Mouse (Mus musculus): Measurements from ENCODE around the gene Hinfp.
"Not testable (repeated sequence)": the region's sequence is repeated elsewhere in the genome, so short reads cannot be mapped to it uniquely, and the experiment has no call there.

Hinfp gene

GRCm38 (mm10) chr9:44311136-44312134 lies 6.0 kb upstream of the Hinfp start:
- no peak for DNase-seq (ENCODE audit: low read depth)

DNA sequence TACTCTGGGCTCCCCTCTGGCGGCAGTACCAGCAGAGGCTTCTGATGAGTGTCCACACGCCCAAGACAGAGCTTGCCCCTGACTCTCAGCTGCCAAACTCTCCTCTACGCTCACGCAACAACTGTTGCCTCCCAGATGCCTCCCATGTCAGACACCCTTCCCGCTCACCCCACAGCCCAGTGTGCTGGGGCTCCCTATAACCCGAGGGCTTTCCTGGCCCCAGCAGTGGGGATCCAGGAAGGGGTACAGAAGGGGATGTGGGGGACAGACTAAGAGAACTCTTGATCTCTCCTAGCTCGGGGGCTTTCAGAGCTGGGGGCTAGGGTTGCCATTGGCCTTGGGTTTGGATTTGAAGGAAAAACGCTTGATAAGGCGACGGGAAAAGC lies 5.3 kb upstream of the Hinfp start:
- no peak for DNase-seq (ENCODE audit: low read depth)

DNA sequence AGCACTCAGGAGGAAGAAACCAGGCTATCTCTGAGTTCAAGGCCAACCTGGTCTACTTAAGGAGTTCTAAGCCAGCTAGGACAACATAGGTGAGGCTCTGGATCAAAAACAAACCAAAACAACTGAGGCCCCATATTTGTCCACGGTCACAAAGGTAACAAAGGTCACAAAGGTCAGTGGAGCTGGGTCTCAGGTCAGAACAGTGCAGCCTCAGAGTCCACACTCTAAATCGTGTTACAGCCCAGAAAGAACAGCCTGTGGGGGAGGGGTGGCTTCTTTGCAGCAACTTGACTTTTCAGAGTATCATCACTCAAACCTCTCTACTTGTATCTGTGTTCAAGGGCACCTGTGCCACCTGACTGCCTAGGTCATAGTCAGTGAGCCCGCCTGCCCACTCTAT lies 4.3 kb upstream of the Hinfp start:
- DNase-seq (ENCODE audit: low read depth): no peak

- no peak for DNase-seq (ENCODE audit: low read depth)
These were observed 1.8 kb upstream of the Hinfp start for GRCm38 (mm10) chr9:44307248-44307647.

DNA sequence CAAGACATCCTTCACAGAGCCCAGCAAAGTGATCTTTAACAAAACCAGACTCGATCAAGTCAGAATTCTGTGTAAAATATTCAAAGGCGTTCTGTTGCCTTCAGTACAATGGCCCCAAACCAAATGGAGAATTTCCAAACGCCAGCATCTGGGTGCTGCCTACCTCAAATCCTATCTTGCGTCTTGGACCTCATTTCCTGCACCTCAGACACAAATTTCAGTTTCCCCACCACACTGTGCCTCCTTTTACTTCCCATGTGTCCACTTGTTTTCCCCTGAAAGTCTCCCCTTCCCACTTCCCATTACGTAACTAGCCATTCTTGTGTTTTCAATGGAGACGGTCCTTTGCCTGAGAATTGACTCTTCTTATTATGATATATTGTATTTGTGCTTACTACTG lies 1.1 kb upstream of the Hinfp start:
- no peak for DNase-seq (ENCODE audit: low read depth)

- not testable (repeated sequence) for DNase-seq (ENCODE audit: low read depth)
These were observed 5.5 kb downstream of the Hinfp start for GRCm38 (mm10) chr9:44300001-44300400.

DNA sequence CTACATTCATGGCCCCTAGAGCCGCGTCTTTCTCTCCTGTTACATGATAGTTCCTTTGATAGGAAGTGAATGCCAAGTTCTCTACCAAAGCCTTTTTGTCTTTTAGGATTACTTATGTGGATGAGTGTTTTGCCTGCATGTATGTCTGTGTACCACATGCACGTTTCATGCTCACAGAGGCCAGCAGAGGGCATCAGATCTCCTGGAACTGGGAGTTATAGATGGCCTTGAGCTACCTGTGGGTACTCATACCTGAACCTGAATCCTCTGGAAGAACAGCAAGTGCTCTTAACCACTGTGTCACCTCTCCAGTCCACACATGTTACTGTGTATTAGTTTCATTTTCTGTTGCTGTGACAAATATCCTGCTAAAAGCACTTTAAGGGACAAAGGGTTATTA lies 13.0 kb downstream of the Hinfp start:
- peak; percentile 80 for DNase-seq (ENCODE audit: low read depth)

DNA sequence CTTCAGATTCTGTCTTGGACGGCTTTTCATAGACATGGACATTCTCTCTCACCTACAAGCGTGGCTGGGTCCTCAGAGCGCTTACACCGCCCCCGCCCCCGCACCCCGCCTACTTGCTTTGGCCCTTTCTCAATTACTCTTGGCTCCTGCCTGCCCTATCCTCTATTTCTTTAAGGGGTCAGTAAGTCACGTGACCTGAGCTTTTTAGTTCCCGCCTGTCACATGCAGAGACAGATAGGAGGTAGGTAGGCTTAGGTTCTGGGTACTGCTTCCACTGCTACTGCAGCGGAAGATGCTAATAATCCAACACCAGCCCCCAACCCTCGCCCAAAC lies 16.5 kb downstream of the Hinfp start:
- no peak for DNase-seq (ENCODE audit: low read depth)

- DNase-seq (ENCODE audit: low read depth): peak; percentile 54
These were observed 17.2 kb downstream of the Hinfp start, which contains the start of gene Abcg4 for GRCm38 (mm10) chr9:44288076-44288958. Gene Abcg4 (minus strand): TSS chr9:44288615.

GRCm38 (mm10) chr9:44287401-44288075 lies 17.9 kb downstream of the Hinfp start:
- DNase-seq (ENCODE audit: low read depth): peak; percentile 36

GRCm38 (mm10) chr9:44287003-44287400 lies 18.5 kb downstream of the Hinfp start:
- peak; percentile 28 for DNase-seq (ENCODE audit: low read depth)

GRCm38 (mm10) chr9:44286256-44286850 lies 19.1 kb downstream of the Hinfp start:
- DNase-seq (ENCODE audit: low read depth): peak; percentile 20

- no peak for DNase-seq (ENCODE audit: low read depth)
These were observed 22.3 kb downstream of the Hinfp start for GRCm38 (mm10) chr9:44283183-44283582.

GRCm38 (mm10) chr9:44269973-44270372 lies 35.5 kb downstream of the Hinfp start:
- DNase-seq (ENCODE audit: low read depth): no peak

- peak; percentile 84 for DNase-seq (ENCODE audit: low read depth)
These were observed 36.4 kb downstream of the Hinfp start for GRCm38 (mm10) chr9:44269077-44269476.

- DNase-seq (ENCODE audit: low read depth): no peak
These were observed 37.0 kb downstream of the Hinfp start, which contains the start of gene Nlrx1 for GRCm38 (mm10) chr9:44268432-44268831. Gene Nlrx1 (minus strand): TSS chr9:44268599.

DNA sequence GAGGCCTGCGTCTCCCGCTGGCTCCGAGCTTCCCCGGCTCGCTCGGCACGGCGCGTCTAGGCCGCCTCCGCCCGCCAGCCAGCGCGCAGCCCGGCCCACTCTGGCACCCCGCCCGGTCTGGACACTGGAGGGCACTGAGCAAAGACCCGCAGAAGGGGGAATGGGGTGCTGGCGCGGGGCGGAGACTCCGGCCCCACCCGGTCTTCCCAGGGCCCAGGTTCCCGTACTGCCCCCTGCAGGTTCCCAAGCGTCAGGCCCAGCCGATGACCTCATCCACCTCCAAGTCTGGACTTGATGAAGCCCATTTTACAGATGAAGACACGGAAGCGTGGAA lies 37.5 kb downstream of the Hinfp start:
- DNase-seq (ENCODE audit: low read depth): peak; percentile 94

DNA sequence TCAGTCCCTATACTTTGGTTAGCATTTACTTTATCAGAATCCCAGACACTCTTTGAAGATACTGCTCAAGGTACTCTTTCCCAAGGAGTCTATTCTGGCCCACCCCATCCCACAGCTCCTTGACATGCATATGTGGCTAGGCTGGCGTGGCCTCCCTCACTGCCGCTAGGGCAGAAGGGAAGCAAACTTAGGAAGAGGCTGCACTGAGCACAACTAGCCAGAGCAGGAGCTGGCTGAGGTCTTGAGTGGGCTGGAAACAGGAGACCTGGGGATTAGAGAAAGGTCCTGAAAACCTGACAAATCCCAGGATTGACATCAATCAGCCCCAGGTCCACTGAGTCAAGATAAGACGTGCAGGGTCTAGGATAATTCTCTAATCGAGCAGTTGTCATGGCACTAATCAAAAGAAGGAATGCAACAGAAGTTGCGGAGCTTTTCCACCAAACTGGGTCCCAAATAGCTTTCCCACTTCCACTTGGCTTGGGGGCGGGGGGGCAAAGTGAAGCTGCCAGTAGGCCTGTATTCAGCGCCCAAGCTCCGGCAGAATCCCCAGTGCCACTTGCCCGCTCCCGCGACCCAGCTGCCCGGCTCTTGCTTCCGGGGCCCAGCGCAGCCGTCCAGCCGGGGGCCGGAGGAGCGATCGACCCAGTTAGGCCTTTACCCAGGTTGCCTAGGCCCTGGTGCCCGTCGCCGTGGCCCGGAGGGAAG lies 38.0 kb downstream of the Hinfp start:
- DNase-seq (ENCODE audit: low read depth): no peak

DNA sequence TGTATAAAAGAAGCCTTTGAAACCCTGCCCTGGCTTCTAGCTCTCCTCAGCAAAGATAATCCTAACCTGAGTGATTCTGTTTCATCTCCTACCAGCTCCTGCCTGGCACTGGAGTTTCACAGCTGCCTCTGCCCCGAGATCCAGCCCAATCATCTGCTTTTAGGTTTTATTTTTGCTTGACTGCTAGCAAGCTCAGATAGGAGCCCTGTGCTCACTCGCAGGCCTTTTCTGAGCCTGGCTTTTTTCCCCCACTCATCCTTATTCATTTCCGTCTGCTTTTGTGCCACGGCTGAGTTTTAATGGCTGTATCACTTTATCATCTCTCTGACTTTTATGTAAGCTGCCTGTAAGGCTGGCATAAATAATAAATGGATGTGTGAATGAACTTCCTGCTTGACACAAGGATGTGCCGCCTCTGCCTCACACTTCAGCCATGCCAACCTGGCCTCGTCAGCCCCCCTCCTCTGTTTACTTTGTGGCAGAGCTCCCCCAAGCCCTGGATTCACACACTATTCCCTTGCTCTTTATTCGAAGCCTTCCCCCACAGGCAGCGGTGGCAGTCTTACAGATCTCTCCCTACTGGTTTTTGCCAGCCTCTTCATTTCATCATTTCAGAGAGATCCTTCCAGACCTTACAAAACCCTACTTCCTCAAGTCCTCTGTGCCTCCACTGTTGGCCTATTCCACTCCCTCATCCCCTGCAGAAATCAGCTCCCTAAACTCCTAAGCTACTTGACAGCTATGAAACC lies 38.8 kb downstream of the Hinfp start:
- DNase-seq (ENCODE audit: low read depth): peak; percentile 22

GRCm38 (mm10) chr9:44261388-44261787 lies 44.1 kb downstream of the Hinfp start:
- DNase-seq (ENCODE audit: low read depth): no peak

Data from induced T-regulatory cell, adult 2 months (primary cell).